Mouse (Mus musculus): ENCODE results near the gene Gm9918.
A peak's percentile ranks its signal among the peaks of the same experiment; 100 is the strongest.

Gm9918 gene

GRCm38 (mm10) chr15:102273982-102274716 is 3.8 kb downstream of the Gm9918 start:
- DNase-seq (ENCODE audit: low read depth, low spot score), result peak; percentile 42

- peak; percentile 69 for DNase-seq (ENCODE audit: low read depth, low spot score)
These were observed 8.3 kb downstream of the Gm9918 start for GRCm38 (mm10) chr15:102278726-102279091.

GRCm38 (mm10) chr15:102279092-102279782 is 8.9 kb downstream of the Gm9918 start, which contains the start of gene Mfsd5:
TSS of gene Mfsd5 (plus strand) at chr15:102279454.
- DNase-seq (ENCODE audit: low read depth, low spot score), result peak; percentile 96

- DNase-seq (ENCODE audit: low read depth, low spot score), result no peak
These were observed 9.6 kb downstream of the Gm9918 start for GRCm38 (mm10) chr15:102279783-102280520.

- DNase-seq (ENCODE audit: low read depth, low spot score), result no peak
These were observed 10.3 kb downstream of the Gm9918 start for GRCm38 (mm10) chr15:102280623-102281022.

- DNase-seq (ENCODE audit: low read depth, low spot score), result no peak
These were observed 12.3 kb downstream of the Gm9918 start for GRCm38 (mm10) chr15:102282463-102283292.

- no peak for DNase-seq (ENCODE audit: low read depth, low spot score)
These were observed 13.3 kb downstream of the Gm9918 start for GRCm38 (mm10) chr15:102283648-102284047.

- DNase-seq (ENCODE audit: low read depth, low spot score), result peak; percentile 59
These were observed 17.0 kb downstream of the Gm9918 start for GRCm38 (mm10) chr15:102287395-102287794.

GRCm38 (mm10) chr15:102295633-102296367 is 25.4 kb downstream of the Gm9918 start, which contains the start of gene Espl1:
TSS of gene Espl1 (plus strand) at chr15:102296266.
- peak; percentile 95 for DNase-seq (ENCODE audit: low read depth, low spot score)

- DNase-seq (ENCODE audit: low read depth, low spot score), result peak; percentile 44
These were observed 26.1 kb downstream of the Gm9918 start for GRCm38 (mm10) chr15:102296368-102297006.

GRCm38 (mm10) chr15:102302542-102302941 is 32.2 kb downstream of the Gm9918 start:
- DNase-seq (ENCODE audit: low read depth, low spot score), result no peak

- DNase-seq (ENCODE audit: low read depth, low spot score), result no peak
These were observed 38.4 kb downstream of the Gm9918 start for GRCm38 (mm10) chr15:102308717-102309116.

- DNase-seq (ENCODE audit: low read depth, low spot score), result no peak
These were observed 39.9 kb downstream of the Gm9918 start for GRCm38 (mm10) chr15:102310074-102310845.

GRCm38 (mm10) chr15:102311489-102311888 is 41.1 kb downstream of the Gm9918 start:
- peak; percentile 48 for DNase-seq (ENCODE audit: low read depth, low spot score)

GRCm38 (mm10) chr15:102315292-102315691 is 44.9 kb downstream of the Gm9918 start:
- no peak for DNase-seq (ENCODE audit: low read depth, low spot score)

- peak; percentile 49 for DNase-seq (ENCODE audit: low read depth, low spot score)
These were observed 45.9 kb downstream of the Gm9918 start for GRCm38 (mm10) chr15:102316263-102316662.
